Mouse (Mus musculus) kidney, embryonic 15.5 days (tissue): ENCODE data around the gene Snx29. TPM values are rescaled to one million over a fixed set of nuclear protein-coding genes. Genes with fewer than 3 reads are reported as not detected.
A peak's percentile ranks its signal among the peaks of the same experiment; 100 is the strongest.

Source experiments
- ATAC-seq: fragments of 200-750 bp; cut with Nextera tagmentation; replicated peaks from 2 replicates; pipeline ENCODE4 v1.8.0; 2017; ENCODE audit warnings: moderate TSS enrichment; ENCODE audit not compliant: low FRiP score
- H3K27ac ChIP-seq: fragments of 300-500 bp; sonication (generic); 2 replicates; pipeline ENCODE4 v1.5.1; 2015; ENCODE audit warnings: mild to moderate bottlenecking, inconsistent platforms
- H3K27me3 ChIP-seq: fragments of 300-500 bp; sonication (generic); 2 replicates; pipeline ENCODE4 v1.6.1; 2015; ENCODE audit warnings: inconsistent platforms
- H3K36me3 ChIP-seq: fragments of 300-500 bp; sonication (generic); 2 replicates; pipeline ENCODE4 v1.6.1; 2015; ENCODE audit warnings: inconsistent platforms
- H3K4me1 ChIP-seq: fragments of 300-500 bp; sonication (generic); 2 replicates; pipeline ENCODE4 v1.6.1; 2015; ENCODE audit warnings: inconsistent platforms
- H3K4me2 ChIP-seq: fragments of 300-500 bp; sonication (generic); 2 replicates; pipeline ENCODE4 v1.6.1; 2015; ENCODE audit warnings: moderate library complexity, mild to moderate bottlenecking, inconsistent platforms
- H3K4me3 ChIP-seq: fragments of 300-500 bp; sonication (generic); replicated peaks from 2 replicates; pipeline ENCODE4 v1.5.1; 2015; ENCODE audit warnings: mild to moderate bottlenecking, inconsistent platforms
- H3K9ac ChIP-seq: fragments of 300-500 bp; sonication (generic); 2 replicates; pipeline ENCODE4 v1.6.1; 2015; ENCODE audit warnings: mild to moderate bottlenecking, inconsistent platforms
- H3K9me3 ChIP-seq: fragments of 300-500 bp; sonication (generic); replicated peaks from 2 replicates; pipeline ENCODE4 v1.6.1; 2016; ENCODE audit warnings: inconsistent platforms
- WGBS: fragments of 180-500 bp; shearing (Covaris S2); methylation state at CpG from one replicate; pipeline ENCODE4 v1.1.7; 2015; ENCODE audit warnings: mixed read lengths; 5-methylcytosine and 5-hydroxymethylcytosine counted together
- polyA plus RNA-seq: library from polyadenylated mRNA; unstranded; fragments of >200 nt; fragmentation: Nextera tagmentation; extraction: Ambion mirVana; gene quantifications from 2 replicates; pipeline ENCODE4 v1.2.1, GENCODE M21; 2015

The Snx29 gene
- polyA plus RNA-seq, 1 experiment from 2014 or later, result 19.8 TPM

DNA sequence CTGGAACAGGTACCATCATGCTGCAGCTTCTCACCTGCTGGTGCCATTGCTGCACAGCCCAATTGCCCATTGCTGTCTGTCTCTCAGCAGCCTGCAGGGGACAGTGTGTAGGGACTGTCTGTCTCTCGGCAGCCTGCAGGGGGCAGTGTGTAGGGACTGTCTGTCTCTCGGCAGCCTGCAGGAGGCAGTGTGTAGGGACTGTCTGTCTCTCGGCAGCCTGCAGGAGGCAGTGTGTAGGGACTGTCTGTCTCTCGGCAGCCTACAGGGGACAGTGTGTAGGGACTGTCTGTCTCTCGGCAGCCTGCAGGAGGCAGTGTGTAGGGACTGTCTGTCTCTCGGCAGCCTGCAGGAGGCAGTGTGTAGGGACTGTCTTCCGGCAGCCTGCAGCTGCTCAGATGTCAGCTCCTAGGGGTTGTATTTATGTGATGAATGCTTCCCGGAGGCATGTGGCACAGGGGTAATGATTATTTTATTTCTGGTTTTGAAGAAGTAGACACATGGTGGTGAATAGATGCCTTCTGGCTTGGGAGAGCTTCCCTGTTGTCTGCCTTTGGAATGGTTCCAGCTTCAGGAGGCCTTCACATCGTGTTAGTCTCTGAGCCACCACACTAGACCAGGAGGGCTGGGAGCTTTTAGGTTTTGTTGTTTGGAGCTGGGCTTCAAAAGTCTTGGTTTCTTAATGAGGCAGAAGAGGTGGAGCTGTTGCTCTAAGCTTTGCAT is 347.7 kb downstream of the Snx29 start:
- Histone ChIP-seq H3K27me3 (no peaks in the 10 kb centered on the region), H3K4me1 (no peaks in the 10 kb centered on the region), H3K4me2 (no peak overlapping the region), H3K27ac (no peak overlapping the region), H3K9me3 (no peaks in the 10 kb centered on the region), H3K4me3 (no peak overlapping the region), H3K9ac (no peak overlapping the region), H3K36me3 (no peaks in the 10 kb centered on the region)
- WGBS, result 80% methylated on average over 9 of the region's 9 CpGs
- ATAC-seq, result no peak

DNA sequence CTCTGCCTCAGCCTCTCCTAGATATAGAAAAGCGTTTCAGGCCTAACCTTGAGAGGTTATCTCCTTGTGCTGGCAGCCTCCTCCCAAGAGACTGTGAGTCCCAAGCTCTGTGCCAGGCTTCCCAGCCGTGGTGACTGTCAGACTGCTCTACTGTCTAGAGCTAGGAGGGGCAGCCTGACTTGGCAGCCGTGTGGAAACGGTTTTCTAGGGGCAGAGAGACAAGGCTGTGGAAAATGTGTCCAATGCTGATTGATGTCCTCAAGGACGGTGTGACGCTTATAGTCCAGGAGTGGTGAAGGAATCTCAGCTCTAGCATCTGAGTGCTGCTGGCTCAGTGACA is 348.2 kb downstream of the Snx29 start:
- H3K4me2 ChIP-seq, result no peak overlapping the region
- WGBS, result 61% methylated on average over 6 of the region's 6 CpGs
- H3K4me1 ChIP-seq, result no peaks in the 10 kb centered on the region
- H3K27me3 ChIP-seq, result no peaks in the 10 kb centered on the region
- no peak for ATAC-seq
- no peak overlapping the region for H3K4me3 ChIP-seq
- H3K27ac ChIP-seq, result no peak overlapping the region
- H3K36me3 ChIP-seq, result no peaks in the 10 kb centered on the region
- no peaks in the 10 kb centered on the region for H3K9me3 ChIP-seq
- H3K9ac ChIP-seq, result no peak overlapping the region

DNA sequence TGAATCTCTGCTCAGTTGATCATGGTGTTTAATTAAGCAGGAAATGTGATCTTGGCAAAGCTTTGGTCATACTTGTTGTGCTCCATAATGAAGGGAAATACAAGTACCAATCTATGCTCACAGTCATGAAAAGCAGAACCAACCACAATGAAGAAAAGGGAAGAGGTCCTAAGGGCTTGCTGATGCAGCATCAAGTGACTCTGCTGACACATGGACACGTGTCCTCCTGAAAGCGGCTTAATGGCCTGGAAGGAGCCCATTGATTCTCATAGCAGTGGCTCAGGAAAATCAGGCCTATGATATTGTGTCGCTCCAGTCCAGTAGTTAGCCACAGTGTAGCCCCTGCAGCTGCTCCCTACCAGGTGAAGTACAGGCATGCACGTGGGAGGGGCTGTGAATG is 353.3 kb downstream of the Snx29 start:
- Histone ChIP-seq H3K27ac (no peak overlapping the region), H3K27me3 (no peaks in the 10 kb centered on the region), H3K36me3 (0 out of 2 replicates have a peak, but pooled peaks cover 3% of the 10 kb centered on the region), H3K9me3 (no peaks in the 10 kb centered on the region), H3K9ac (no peak overlapping the region), H3K4me3 (no peak overlapping the region), H3K4me2 (no peak overlapping the region), H3K4me1 (no peaks in the 10 kb centered on the region)
- ATAC-seq, result no peak
- 62% methylated on average over 4 of the region's 4 CpGs for WGBS

DNA sequence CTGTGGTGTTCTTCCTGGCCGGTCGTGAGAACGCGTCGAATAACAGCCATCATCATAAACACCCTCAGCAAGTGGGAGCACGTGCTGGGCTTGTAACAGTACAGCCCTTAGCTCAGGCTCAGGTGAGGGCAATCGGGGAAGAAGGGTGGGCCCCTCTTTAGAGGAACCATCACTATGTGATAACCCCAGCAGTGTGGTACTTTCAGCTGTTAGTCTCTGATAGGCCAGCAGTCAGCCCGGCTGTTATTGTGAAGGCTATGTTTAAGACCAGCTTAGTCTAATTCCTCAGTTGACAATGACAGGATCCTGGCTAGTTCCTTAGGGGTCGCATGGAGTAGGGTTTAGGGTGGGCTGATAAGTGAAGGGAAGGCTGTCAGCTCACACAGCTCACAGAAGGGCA is 362.6 kb downstream of the Snx29 start:
- 85% methylated on average over 9 of the region's 9 CpGs for WGBS
- ATAC-seq, result no peak

DNA sequence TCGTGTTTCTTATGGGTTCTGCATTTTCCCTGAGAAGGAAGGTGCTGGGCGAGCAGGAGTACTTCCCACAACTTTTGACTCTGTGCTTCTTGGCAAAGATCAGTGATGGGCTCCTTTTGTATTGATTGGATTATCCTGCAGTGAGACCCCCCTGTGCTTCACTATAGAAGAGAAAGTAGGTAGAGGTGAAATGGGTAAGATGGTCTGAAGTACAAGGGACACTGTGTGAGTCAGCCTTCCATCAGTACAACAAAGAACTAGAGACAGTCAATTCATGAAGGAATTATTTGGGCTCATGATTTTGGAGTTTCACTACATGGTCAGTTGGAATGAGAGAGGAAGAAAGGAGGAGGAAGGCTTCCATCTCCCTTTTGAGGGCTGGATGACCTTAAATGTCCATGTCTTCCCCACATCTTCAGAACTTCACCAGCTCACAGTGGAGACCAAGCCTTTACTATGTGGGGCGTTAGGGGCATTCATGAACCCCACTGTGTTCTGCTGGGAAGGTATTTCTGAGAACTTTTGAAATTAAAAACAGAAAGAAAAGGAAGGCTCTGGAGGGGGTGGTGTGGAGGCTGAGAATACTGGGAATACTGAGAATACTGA is 363.1 kb downstream of the Snx29 start:
- no peaks in the 10 kb centered on the region for H3K27me3 ChIP-seq
- WGBS, result 89% methylated on average over 3 of the region's 3 CpGs
- H3K27ac ChIP-seq, result no peak overlapping the region
- ATAC-seq, result no peak
- H3K9ac ChIP-seq, result no peak overlapping the region
- no peaks in the 10 kb centered on the region for H3K9me3 ChIP-seq
- no peaks in the 10 kb centered on the region for H3K4me1 ChIP-seq
- no peak overlapping the region for H3K4me3 ChIP-seq
- H3K36me3 ChIP-seq, result no peaks in the 10 kb centered on the region
- H3K4me2 ChIP-seq, result no peak overlapping the region

More for the DNA sequence above, 362.6 kb downstream of the Snx29 start:
- no peaks in the 10 kb centered on the region for H3K9me3 ChIP-seq
- H3K27ac ChIP-seq, result no peak overlapping the region
- no peak overlapping the region for H3K9ac ChIP-seq
- no peak overlapping the region for H3K4me3 ChIP-seq
- no peaks in the 10 kb centered on the region for H3K27me3 ChIP-seq
- no peaks in the 10 kb centered on the region for H3K36me3 ChIP-seq
- H3K4me2 ChIP-seq, result no peak overlapping the region
- H3K4me1 ChIP-seq, result no peaks in the 10 kb centered on the region

DNA sequence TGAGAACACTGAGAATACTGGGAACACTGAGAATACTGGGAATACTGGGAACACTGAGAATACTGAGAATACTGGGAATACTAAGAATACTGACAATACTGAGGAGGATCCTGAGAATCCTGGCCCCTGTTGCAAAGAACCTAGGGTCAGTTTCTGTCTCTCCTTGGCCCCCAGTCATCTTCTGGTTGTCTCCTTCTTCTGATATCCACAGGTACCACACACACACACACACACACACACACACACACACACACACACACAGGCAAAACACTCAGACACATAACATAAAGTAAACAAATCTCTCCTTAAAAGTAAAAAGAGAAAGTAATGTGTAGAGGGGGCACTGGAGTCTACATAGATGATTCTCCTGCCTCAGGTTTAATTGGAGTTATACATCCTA is 365.1 kb downstream of the Snx29 start:
- H3K27me3 ChIP-seq, result no peaks in the 10 kb centered on the region
- no peaks in the 10 kb centered on the region for H3K36me3 ChIP-seq
- 0 out of 2 replicates have a peak, but pooled peaks cover 2% of the 10 kb centered on the region for H3K4me1 ChIP-seq
- no peak overlapping the region for H3K9ac ChIP-seq
- no peak overlapping the region for H3K4me3 ChIP-seq
- ATAC-seq, result no peak
- H3K4me2 ChIP-seq, result no peak overlapping the region
- H3K9me3 ChIP-seq, result no peaks in the 10 kb centered on the region
- no peak overlapping the region for H3K27ac ChIP-seq

DNA sequence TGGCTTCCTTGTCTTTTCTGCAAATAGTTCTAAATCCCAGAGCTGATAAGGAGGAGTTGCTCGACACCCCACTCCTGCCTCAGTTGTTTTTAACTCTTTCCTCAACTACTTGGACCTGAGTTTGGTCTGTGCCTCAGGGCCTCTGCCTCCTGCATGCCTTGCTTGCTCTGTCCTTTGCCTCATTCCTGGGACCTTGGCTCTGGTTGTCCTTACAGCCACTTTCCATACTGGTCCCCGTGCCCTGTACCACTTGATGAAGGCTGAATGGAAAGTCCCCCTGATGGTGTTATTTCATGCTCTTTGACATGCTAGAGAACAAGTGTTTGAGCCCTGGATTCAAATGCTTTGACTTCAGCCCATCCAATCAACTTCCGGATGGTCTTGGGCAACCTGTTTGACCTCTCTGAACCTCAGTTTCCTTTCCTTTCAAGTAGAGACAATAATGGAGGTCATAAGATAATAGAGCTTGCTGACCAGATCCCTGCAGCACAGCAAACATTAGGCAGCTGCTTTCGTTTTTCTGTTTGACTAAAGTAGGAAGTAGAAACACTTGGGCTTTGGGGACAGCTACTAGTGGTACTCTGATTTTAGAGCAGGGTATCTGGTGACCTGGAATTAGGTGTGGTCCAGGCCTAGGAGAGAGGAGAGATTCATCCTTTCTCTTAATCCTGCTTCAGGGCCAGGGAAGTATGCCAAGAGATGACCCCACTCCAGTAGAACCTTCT is 365.7 kb downstream of the Snx29 start:
- no peak overlapping the region for H3K4me3 ChIP-seq
- H3K36me3 ChIP-seq, result no peaks in the 10 kb centered on the region
- no peak overlapping the region for H3K4me2 ChIP-seq
- H3K9ac ChIP-seq, result no peak overlapping the region
- WGBS, result 67% methylated on average over 4 of the region's 4 CpGs
- H3K27ac ChIP-seq, result no peak overlapping the region
- no peaks in the 10 kb centered on the region for H3K9me3 ChIP-seq
- ATAC-seq, result no peak
- H3K27me3 ChIP-seq, result no peaks in the 10 kb centered on the region
- 0 out of 2 replicates have a peak, but pooled peaks cover 2% of the 10 kb centered on the region for H3K4me1 ChIP-seq

DNA sequence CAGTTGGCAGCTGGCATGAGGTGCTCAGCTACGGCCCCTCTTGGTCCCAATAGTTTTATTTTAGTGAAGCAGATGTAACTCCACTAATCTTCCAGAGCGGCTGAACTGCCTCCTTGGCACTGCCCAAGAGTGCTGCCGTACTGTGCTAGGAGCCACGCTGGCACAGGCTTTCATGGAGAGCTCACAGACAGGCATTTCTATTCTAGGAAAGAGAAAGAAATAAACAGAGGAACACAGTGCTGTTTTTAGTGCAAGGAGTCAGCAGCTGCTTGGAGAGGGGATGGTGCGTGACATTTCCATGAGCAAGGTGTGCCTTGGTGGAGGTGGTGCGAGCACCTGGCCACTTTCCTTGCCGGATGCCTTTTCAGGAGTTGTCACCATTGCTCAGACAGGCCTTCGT is 367.4 kb downstream of the Snx29 start:
- Histone ChIP-seq H3K27me3 (no peaks in the 10 kb centered on the region), H3K4me1 (0 out of 2 replicates have a peak, but pooled peaks cover 2% of the 10 kb centered on the region), H3K9ac (no peak overlapping the region), H3K36me3 (no peaks in the 10 kb centered on the region), H3K4me2 (no peak overlapping the region), H3K27ac (no peak overlapping the region), H3K9me3 (no peaks in the 10 kb centered on the region), H3K4me3 (no peak overlapping the region)
- ATAC-seq, result no peak
- WGBS, result 90% methylated on average over 8 of the region's 8 CpGs

DNA sequence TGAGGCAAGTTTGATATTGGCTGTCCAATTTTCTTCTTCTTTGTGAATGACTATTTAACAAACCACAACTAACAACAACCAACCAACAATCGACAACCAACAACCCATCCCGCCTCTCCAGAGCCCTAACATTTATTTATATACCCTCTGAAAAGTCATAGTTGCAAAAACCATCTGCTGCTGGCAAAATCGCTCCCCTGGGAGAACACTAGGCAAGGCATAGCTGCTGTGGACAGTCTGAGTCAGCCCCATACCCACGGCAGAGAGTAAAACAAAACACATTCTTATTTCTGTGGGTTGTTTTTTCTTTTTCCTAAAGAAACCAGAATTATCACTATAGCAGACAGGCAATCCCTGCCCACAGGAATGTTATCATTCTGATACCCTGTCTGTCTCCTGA is 368.0 kb downstream of the Snx29 start:
- no peaks in the 10 kb centered on the region for H3K36me3 ChIP-seq
- H3K27ac ChIP-seq, result no peak overlapping the region
- 56% methylated on average over 4 of the region's 4 CpGs for WGBS

DNA sequence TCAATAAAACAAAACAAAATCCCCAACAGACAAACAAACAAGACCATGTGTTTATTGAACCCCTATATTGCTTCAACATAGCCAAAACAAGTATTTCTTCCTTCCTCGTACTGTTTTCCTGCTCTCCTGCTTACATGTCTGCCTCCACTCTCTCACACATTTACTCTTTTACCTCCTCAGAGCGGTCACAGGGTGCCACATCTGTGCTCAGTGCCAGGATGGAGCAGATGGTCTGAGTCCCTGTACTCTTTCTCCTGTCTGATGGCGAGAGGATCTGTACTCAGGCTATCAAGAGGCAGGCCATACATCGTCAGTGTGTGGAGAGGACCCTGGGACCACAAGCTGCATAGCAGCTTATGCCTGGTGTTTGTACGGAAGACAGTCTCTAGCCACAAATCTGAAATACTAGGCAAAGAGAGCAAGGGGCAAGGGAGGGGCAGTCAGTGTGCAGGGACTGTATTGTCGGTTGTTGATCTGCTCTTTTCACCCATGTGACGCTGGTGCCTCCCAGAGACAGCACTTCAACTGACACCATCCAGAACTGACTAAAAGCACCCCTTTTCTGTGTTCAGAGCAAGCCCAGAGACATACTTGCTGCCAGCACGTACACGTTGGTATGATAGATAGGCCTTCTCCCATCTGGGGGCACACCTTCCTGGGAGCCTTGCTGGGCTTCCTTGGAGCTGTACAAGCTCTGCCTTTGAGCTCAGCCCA is 368.9 kb downstream of the Snx29 start:
- Histone ChIP-seq H3K27ac (no peak overlapping the region), H3K4me1 (0 out of 2 replicates have a peak, but pooled peaks cover 2% of the 10 kb centered on the region), H3K9me3 (no peaks in the 10 kb centered on the region), H3K4me2 (no peak overlapping the region), H3K27me3 (no peaks in the 10 kb centered on the region), H3K4me3 (no peak overlapping the region), H3K36me3 (no peaks in the 10 kb centered on the region), H3K9ac (no peak overlapping the region)
- 66% methylated on average over 9 of the region's 9 CpGs for WGBS
- no peak for ATAC-seq

More for the DNA sequence above, 368.0 kb downstream of the Snx29 start:
- Histone ChIP-seq H3K4me1 (0 out of 2 replicates have a peak, but pooled peaks cover 2% of the 10 kb centered on the region), H3K9ac (no peak overlapping the region), H3K27me3 (no peaks in the 10 kb centered on the region), H3K9me3 (no peaks in the 10 kb centered on the region), H3K4me2 (no peak overlapping the region), H3K4me3 (no peak overlapping the region)
- no peak for ATAC-seq

DNA sequence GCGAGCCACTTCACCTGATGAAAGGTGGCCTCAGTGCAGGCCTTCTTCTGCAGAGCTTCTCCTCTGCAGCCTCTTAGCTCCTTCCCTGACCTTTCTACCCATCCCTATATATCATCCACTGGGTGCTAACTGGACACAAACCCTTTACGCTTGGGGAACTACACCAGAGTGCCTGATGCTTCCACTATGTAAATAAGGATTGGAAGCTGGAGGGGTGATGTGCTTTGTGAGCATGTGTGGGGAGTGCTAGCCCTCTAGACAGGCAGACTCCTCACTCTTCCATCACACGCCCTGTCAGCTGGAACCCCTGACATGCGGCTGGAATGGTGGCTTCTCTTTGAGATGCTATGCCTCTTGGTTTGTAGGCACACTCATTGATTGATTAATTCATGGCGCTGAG is 370.0 kb downstream of the Snx29 start:
- ATAC-seq, result peak; percentile 81
- Histone ChIP-seq H3K36me3 (no peaks in the 10 kb centered on the region), H3K9ac (no peak overlapping the region), H3K27ac (no peak overlapping the region), H3K9me3 (no peaks in the 10 kb centered on the region), H3K4me3 (no peak overlapping the region), H3K27me3 (no peaks in the 10 kb centered on the region), H3K4me2 (no peak overlapping the region), H3K4me1 (0 out of 2 replicates have a peak, but pooled peaks cover 2% of the 10 kb centered on the region)
- 57% methylated on average over 5 of the region's 5 CpGs for WGBS

DNA sequence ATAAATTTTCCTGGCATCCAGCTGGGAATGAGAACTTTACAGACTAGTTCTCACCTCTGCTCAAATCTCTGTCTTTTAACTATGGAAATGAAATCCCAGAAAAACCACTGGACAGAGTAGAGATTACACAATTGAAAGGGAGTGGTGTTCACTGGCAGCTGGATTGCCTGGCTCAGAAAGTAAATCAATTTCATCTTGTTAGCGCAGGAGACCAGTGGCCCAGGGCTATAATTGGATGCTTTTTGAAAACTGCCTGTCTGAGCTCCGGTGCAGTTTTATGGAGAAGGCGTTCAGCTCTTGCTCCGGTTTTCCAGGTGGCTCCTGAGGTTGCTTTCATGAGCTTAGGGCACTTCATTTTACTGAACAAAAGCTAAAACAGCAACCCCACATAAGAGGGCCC is 371.7 kb downstream of the Snx29 start:
- no peaks in the 10 kb centered on the region for H3K27me3 ChIP-seq
- H3K9ac ChIP-seq, result no peak overlapping the region
- H3K27ac ChIP-seq, result no peak overlapping the region
- H3K9me3 ChIP-seq, result no peaks in the 10 kb centered on the region
- 0 out of 2 replicates have a peak, but pooled peaks cover 2% of the 10 kb centered on the region for H3K4me1 ChIP-seq
- H3K4me3 ChIP-seq, result no peak overlapping the region
- no peak overlapping the region for H3K4me2 ChIP-seq
- no peak for ATAC-seq
- no peaks in the 10 kb centered on the region for H3K36me3 ChIP-seq
- 66% methylated on average over 4 of the region's 4 CpGs for WGBS
